Mouse (Mus musculus): ENCODE measurements around the gene Gm47985.
"Not testable (repeated sequence)": the region's sequence is repeated elsewhere in the genome, so short reads cannot be mapped to it uniquely, and the experiment has no call there.

Gm47985 gene

GRCm38 (mm10) chr1:151177030-151177936 lies 5.1 kb upstream of the Gm47985 start:
- in situ Hi-C loops (cut with MboI; ENCODE audit: low sequenced_read_pairs): no loop called here

DNA sequence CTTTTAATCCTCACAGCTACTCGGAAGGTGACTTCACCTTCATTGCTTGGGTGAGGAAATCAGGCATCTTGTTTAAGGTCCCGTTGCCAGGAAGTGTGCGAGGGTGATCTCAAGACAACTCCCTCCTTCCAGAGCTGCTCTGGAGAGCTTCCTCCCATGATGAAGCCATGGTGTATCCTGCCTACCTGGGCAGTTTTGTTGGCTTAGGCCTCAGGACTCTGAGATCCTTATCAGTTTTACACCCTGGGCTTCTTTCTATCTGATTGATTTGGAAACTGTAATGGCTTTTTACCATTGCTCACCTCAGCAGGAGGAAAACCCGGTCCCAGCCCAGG lies 4.4 kb upstream of the Gm47985 start:
- in situ Hi-C loops (cut with MboI; ENCODE audit: low sequenced_read_pairs): no loop called here

- in situ Hi-C loops (cut with MboI; ENCODE audit: low sequenced_read_pairs): no loop called here
These were observed 3.7 kb upstream of the Gm47985 start for GRCm38 (mm10) chr1:151178505-151179083.

GRCm38 (mm10) chr1:151180167-151180566 lies 2.2 kb upstream of the Gm47985 start:
- in situ Hi-C loops (cut with MboI; ENCODE audit: low sequenced_read_pairs): no loop called here

DNA sequence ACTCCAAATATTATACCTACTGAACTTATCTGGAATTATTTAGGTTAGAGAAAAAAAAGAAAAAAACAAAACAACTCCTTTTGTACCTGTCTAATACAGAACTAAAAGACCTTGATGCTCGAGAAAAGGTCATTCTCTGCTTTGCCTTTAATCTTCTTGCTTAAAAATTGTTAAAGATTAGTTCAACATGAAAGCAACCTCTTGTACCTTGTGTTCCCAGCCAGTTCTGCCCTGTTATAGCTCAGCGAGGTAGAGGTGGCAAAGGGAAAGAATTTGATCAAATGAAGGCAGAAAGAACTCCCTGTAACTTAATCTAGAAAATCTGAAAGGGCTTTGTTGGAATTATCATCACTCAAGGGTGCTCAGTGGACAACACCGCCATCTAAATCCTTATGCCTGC lies 3.8 kb downstream of the Gm47985 start:
- in situ Hi-C loops (cut with MboI; ENCODE audit: low sequenced_read_pairs): not testable (repeated sequence)

DNA sequence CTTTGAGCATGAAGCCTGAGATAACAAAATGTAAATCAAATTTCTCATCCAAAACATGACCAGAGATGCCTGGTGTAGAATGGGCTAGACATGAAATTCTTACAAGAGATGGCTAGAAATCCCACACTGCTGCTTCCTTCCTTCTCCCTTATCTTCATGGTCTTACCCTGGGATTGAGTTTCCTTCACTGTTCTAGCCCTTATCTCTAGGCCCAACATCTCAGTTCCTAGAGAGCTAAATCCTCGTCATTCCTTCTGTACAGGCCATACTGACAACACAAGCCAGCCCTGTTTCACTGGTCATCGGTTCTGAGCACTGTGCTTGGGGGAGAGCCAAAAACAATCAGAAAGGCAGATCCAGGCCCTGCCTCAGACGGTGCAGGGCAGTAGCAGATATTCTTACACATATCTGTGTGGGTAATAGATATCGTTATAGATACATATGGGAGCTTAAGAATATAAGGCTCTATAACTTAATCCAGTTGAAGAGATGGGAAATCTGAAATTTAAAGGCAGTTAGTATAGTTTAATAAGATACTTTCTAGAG lies 4.6 kb downstream of the Gm47985 start:
- in situ Hi-C loops (cut with MboI; ENCODE audit: low sequenced_read_pairs): not testable (repeated sequence)

DNA sequence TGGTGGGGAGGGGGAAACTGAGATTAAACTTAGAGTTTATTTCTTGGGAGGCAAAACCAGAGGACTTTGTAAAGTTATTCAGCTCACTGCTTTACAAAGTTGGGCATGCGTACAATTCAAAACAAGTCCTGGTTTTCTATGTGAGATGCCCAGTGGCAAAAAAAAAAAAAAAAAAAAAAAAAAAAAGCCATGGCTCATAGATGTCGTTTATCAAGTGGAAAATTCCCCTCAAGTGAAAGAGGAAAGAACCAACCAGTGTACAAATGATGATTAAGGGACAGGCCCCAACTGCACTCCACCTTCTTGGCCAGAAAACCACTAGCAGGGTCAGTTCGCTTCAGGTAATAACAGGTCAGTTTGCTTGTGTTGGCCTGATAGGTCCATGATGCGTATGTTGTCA lies 6.1 kb downstream of the Gm47985 start:
- in situ Hi-C loops (cut with MboI; ENCODE audit: low sequenced_read_pairs): no loop called here

DNA sequence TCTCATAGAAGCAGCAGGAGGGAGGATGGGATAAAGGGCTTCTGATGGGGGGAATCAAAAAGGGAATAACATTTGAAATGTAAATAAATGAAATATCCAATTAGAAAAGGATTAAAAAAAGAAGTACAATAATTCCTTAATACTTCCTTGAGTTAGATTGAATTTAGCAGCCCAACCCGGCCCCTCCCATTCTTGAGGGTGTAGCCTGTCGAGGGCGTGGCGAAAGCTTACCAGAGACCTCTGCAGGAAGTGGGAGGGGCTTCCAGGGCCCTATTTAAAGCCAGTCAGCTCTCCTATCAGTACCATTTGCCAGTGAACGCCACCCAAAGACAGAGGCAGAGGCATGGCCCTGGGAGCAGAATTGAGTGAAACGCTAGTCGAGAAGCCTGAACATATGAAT lies 9.7 kb downstream of the Gm47985 start, which contains the start of gene Gm8947:
Gene Gm8947, plus strand, starts transcription at position 302 of the 400 bp plus-strand sequence.
- in situ Hi-C loops (cut with MboI; ENCODE audit: low sequenced_read_pairs): not testable (repeated sequence)

GRCm38 (mm10) chr1:151192739-151193138 lies 10.4 kb downstream of the Gm47985 start:
- in situ Hi-C loops (cut with MboI; ENCODE audit: low sequenced_read_pairs): not testable (repeated sequence)

- in situ Hi-C loops (cut with MboI; ENCODE audit: low sequenced_read_pairs): not testable (repeated sequence)
These were observed 13.6 kb downstream of the Gm47985 start for GRCm38 (mm10) chr1:151195986-151196385.

DNA sequence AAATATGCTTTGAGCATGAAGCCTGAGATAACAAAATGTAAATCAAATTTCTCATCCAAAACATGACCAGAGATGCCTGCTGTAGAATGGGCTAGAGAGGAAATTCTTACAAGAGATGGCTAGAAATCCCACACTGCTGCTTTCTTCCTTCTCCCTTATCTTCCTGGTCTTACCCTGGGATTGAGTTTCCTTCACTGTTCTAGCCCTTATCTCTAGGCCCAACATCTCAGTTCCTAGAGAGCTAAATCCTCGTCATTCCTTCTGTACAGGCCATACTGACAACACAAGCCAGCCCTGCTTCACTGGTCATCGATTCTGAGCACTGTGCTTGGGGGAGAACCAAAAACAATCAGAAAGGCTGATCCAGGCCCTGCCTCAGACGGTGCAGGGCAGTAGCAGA lies 14.4 kb downstream of the Gm47985 start:
- in situ Hi-C loops (cut with MboI; ENCODE audit: low sequenced_read_pairs): not testable (repeated sequence)

DNA sequence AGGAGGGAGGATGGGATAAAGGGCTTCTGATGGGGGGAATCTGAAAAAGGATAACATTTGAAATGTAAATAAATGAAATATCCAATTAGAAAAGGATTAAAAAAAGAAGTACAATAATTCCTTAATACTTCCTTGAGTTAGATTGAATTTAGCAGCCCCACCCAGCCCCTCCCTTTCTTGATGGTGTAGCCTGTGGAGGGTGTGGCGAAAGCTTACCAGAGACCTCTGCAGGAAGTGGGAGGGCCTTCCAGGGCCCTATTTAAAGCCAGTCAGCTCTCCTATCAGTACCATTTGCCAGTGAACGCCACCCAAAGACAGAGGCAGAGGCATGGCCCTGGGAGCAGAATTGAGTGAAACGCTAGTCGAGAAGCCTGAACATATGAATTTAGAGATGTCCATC lies 15.8 kb downstream of the Gm47985 start, which contains the start of gene Gm47995:
Gene Gm47995, plus strand, starts transcription at position 329 of the 400 bp plus-strand sequence.
- in situ Hi-C loops (cut with MboI; ENCODE audit: low sequenced_read_pairs): not testable (repeated sequence)

- in situ Hi-C loops (cut with MboI; ENCODE audit: low sequenced_read_pairs): not testable (repeated sequence)
These were observed 18.3 kb downstream of the Gm47985 start for GRCm38 (mm10) chr1:151200620-151201019.

DNA sequence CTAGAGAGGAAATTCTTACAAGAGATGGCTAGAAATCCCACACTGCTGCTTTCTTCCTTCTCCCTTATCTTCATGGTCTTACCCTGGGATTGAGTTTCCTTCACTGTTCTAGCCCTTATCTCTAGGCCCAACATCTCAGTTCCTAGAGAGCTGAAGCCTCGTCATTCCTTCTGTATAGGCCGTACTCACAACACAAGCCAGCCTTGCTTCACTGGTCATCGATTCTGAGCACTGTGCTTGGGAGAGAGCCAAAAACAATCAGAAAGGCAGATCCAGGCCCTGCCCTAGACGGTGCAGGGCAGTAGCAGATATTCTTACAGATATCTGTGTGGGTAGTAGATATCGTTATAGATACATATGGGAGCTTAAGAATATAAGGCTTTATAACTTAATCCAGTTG lies 20.4 kb downstream of the Gm47985 start:
- in situ Hi-C loops (cut with MboI; ENCODE audit: low sequenced_read_pairs): not testable (repeated sequence)

DNA sequence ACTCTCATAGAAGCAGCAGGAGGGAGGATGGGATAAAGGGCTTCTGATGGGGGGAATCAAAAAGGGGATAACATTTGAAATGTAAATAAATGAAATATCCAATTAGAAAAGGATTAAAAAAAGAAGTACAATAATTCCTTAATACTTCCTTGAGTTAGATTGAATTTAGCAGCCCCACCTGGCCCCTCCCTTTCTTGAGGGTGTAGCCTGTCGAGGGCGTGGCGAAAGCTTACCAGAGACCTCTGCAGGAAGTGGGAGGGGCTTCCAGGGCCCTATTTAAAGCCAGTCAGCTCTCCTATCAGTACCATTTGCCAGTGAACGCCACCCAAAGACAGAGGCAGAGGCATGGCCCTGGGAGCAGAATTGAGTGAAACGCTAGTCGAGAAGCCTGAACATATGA lies 21.5 kb downstream of the Gm47985 start, which contains the start of gene 3110040M04Rik:
Gene 3110040M04Rik, plus strand, starts transcription at position 304 of the 400 bp plus-strand sequence.
- in situ Hi-C loops (cut with MboI; ENCODE audit: low sequenced_read_pairs): not testable (repeated sequence)

DNA sequence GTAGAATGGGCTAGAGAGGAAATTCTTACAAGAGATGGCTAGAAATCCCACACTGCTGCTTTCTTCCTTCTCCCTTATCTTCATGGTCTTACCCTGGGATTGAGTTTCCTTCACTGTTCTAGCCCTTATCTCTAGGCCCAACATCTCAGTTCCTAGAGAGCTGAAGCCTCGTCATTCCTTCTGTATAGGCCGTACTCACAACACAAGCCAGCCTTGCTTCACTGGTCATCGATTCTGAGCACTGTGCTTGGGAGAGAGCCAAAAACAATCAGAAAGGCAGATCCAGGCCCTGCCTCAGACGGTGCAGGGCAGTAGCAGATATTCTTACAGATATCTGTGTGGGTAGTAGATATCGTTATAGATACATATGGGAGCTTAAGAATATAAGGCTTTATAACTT lies 26.2 kb downstream of the Gm47985 start:
- in situ Hi-C loops (cut with MboI; ENCODE audit: low sequenced_read_pairs): not testable (repeated sequence)

GRCm38 (mm10) chr1:151208944-151209343 lies 26.6 kb downstream of the Gm47985 start:
- in situ Hi-C loops (cut with MboI; ENCODE audit: low sequenced_read_pairs): not testable (repeated sequence)

GRCm38 (mm10) chr1:151209824-151210355 lies 27.6 kb downstream of the Gm47985 start, which contains the start of gene Gm47996:
Gm47996 (plus strand) TSS chr1:151210131.
- in situ Hi-C loops (cut with MboI; ENCODE audit: low sequenced_read_pairs): not testable (repeated sequence)

DNA sequence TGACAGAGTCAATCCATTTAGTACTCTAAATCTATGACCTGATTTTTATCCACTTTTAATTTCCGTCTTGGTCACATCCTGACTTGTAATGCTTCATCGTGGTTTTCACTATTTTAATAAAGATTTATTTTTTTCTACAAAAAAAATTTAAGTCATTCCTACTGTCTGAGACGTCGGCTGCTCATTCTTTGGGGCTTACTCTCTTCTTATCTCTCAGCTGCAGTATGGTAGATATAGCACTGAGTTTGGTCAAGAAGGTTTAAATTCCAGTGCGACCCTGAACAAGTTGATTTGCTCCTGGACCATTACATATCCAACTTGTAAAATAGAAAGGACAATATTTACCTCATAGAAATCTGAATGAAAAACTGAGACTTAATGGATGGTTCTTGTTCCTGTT lies 29.3 kb downstream of the Gm47985 start:
- in situ Hi-C loops (cut with MboI; ENCODE audit: low sequenced_read_pairs): not testable (repeated sequence)

DNA sequence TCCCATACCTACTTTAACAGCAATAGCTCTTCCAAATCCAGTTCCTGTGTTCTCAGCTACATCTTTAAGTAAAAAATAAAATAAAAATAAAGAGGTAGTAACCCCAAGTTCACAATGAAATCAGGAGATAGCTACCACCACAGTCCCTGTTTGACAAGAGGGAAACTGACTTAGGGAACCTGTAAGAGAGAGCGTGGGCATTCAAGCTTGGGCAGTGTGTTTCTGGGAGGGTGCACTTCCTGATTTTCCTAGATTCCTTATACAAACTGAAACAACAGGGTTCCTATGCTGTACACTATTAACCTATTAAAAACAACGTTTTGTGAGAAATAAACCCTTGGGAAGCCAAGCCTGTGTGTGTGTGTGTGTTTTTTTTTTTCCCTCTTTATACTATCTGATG lies 32.5 kb downstream of the Gm47985 start:
- in situ Hi-C loops (cut with MboI; ENCODE audit: low sequenced_read_pairs): no loop called here

DNA sequence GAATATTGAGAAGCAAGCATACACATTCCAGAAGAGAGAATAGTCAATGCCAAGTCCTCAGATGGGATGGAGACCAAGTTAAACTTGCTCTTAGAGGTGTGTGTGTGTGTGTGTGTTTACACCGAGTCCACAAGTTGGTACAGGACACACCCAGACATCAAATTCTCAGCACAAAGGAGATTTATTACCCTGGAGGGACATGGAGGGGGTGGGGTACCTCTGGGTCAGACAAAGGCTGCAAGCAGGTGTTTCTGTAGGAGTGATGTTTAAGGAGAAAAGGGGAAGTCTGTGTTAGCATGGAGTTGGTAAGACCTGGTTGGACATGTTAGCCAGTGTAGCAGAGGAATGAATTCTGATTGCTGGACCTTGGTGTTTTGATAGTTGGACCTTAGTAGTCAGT lies 33.6 kb downstream of the Gm47985 start:
- in situ Hi-C loops (cut with MboI; ENCODE audit: low sequenced_read_pairs): no loop called here

All from CH12F3 (cell line).